Mouse (Mus musculus) gastrocnemius, postnatal 4 days (tissue): ENCODE data around the gene Selenok. TPM values are rescaled to one million over a fixed set of nuclear protein-coding genes. Genes with fewer than 3 reads are reported as not detected.

Experiments used
- DNase-seq, 2 experiments: peaks; one replicate each; pipeline ENCODE4 v3.0.0; 2021 to 2022; ENCODE audit warnings: low spot score in 2 of 2, mixed read lengths in 2 of 2
- long read RNA-seq, 2 experiments: library from polyadenylated mRNA; stranded (forward); transcript quantifications; one replicate each; pipeline ENCODE4 v2.0.0; 2021
- total RNA-seq, 2 experiments: library from RNA; stranded (reverse); gene quantifications; 2 replicates each; pipeline ENCODE4 v1.2.3; 2021

Selenok gene
- total RNA-seq = 10 to 100 TPM; 64.8 to 70.6 TPM
- long read RNA-seq, experiment 1, transcript Selenok-201 (5 exons, 1,678 nt) = major isoform, 135 of 135 reads
- long read RNA-seq, experiment 1, partial matches to known transcripts = 0 of 135 reads
- long read RNA-seq, experiment 1, other reads (novel, unspliced or antisense) = 0 of 135 reads
- long read RNA-seq, experiment 2, transcript Selenok-201 (5 exons, 1,678 nt) = major isoform, 108 of 109 reads
- long read RNA-seq, experiment 2, partial matches to known transcripts = 0 of 109 reads
- long read RNA-seq, experiment 2, other reads (novel, unspliced or antisense) = 1 of 109 reads

GRCm38 (mm10) chr14:29968075-29968821 is at the start of gene Selenok:
TSS of gene Selenok (plus strand) at chr14:29968308.
- peak; percentile 76 to 91 for DNase-seq

GRCm38 (mm10) chr14:29928966-29929365 is 39.1 kb upstream of the Selenok start:
- DNase-seq = no peak

GRCm38 (mm10) chr14:29935516-29935915 is 32.6 kb upstream of the Selenok start:
- DNase-seq = no peak

- no peak for DNase-seq
Observed at GRCm38 (mm10) chr14:29937466-29937865, 30.6 kb upstream of the Selenok start.

- no peak for DNase-seq
Observed at GRCm38 (mm10) chr14:29939600-29940312, 28.4 kb upstream of the Selenok start.

GRCm38 (mm10) chr14:29940313-29940812 is 27.7 kb upstream of the Selenok start:
- no peak for DNase-seq

- DNase-seq = peak in 1 of 2 experiments; percentile 18
Observed at GRCm38 (mm10) chr14:29940877-29941276, 27.2 kb upstream of the Selenok start.

- no peak for DNase-seq
Observed at GRCm38 (mm10) chr14:29946761-29947309, 21.3 kb upstream of the Selenok start.

- no peak for DNase-seq
Observed at GRCm38 (mm10) chr14:29950805-29951204, 17.3 kb upstream of the Selenok start.

- no peak for DNase-seq
Observed at GRCm38 (mm10) chr14:29957393-29957792, 10.7 kb upstream of the Selenok start.

- DNase-seq = no peak
Observed at GRCm38 (mm10) chr14:29967611-29968010, 497 bp upstream of the Selenok start.

GRCm38 (mm10) chr14:29971446-29971845 is 3.3 kb downstream of the Selenok start:
- no peak for DNase-seq

- no peak for DNase-seq
Observed at GRCm38 (mm10) chr14:29971993-29972392, 3.9 kb downstream of the Selenok start.

- no peak for DNase-seq
Observed at GRCm38 (mm10) chr14:29976927-29977326, 8.8 kb downstream of the Selenok start.

GRCm38 (mm10) chr14:29978254-29979204 is 10.4 kb downstream of the Selenok start, which contains the start of gene Actr8:
TSS of gene Actr8 (plus strand) at chr14:29978337.
- DNase-seq = peak; percentile 91 to 92

- no peak for DNase-seq
Observed at GRCm38 (mm10) chr14:29980447-29981205, 12.5 kb downstream of the Selenok start.

GRCm38 (mm10) chr14:29986096-29986495 is 18.0 kb downstream of the Selenok start:
- DNase-seq = no peak

GRCm38 (mm10) chr14:29987276-29987675 is 19.2 kb downstream of the Selenok start:
- no peak for DNase-seq

- no peak for DNase-seq
Observed at GRCm38 (mm10) chr14:29987739-29988138, 19.6 kb downstream of the Selenok start.
